Mouse (Mus musculus): ENCODE measurements at regions not wholly inside any gene's neighbourhood (a gene's known extent, or its start where the extent isn't known, plus 50 kb on each side); places are given as distances from the start of the nearest gene placed in this dataset.

DNA sequence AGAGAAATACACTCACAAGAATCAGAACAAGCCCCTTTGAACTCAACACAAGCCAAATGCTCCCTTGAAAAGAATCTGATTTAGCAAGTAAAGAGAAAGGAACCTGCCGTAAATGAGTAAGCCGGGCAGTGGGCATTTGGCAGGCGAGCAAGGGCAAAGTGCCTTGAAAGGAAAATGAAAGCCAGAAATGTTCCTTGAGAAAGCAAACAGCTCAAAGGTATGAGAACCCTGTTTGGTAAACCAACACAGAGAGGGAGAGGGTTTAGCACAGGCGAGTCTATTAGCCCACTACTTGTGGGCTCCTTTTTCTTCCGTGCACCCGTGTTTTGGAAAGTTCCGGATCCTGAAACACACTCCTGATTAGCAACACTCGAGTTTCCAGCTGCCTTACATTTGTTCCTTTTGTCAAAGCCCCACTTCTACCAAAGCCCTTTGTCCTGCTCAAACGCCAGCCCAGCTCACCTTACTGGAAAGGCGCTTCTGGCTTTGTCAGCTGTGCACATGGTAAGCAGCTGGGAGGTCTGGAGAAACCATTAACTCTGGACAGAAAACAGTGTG is 197.5 kb upstream of the Smim15 start:
- ATAC-seq (ENCODE audit: extremely low read depth, insufficient number of reproducible peaks, low FRiP score, poor library complexity, severe bottlenecking), result no peak

DNA sequence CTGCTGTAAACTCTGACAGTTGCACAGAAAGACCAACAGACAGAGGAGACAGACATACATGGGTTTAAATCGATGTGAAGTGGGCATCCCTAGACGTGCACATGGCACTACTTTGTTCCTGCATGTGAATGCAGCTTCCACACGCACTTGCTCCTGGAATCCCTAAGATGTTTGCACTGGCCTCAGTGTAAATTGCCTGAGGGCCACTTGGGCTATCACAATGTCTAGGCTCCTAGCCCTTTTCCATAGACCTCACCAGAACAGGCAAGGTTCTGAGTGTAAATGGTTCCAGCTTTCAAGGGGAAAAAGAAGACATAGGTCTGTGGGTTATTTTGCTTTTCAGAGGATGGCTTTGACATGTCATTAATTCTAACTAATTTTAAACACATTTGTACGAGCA is 198.4 kb upstream of the Smim15 start:
- ATAC-seq (ENCODE audit: extremely low read depth, insufficient number of reproducible peaks, low FRiP score, poor library complexity, severe bottlenecking), result no peak

DNA sequence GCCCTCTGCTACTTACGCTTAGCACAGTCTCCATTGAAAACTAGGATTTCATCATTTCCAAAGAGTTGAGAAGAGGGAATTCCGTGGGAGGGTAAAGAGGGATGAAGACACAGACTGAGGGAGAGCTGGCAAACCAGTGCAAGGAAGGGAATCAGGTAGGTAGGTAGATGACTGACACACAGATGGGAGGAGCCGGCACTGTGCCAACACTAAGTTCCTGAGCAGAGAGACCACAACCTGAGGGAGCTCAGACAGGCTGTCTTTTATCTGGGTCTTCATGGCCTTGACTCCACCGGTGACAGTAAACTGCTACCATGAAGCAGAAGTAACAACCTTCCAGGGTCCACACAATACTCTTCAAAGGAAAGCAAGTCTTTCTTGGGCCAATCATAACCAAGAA is 200.2 kb upstream of the Smim15 start:
- no peak for ATAC-seq (ENCODE audit: extremely low read depth, insufficient number of reproducible peaks, low FRiP score, poor library complexity, severe bottlenecking)

DNA sequence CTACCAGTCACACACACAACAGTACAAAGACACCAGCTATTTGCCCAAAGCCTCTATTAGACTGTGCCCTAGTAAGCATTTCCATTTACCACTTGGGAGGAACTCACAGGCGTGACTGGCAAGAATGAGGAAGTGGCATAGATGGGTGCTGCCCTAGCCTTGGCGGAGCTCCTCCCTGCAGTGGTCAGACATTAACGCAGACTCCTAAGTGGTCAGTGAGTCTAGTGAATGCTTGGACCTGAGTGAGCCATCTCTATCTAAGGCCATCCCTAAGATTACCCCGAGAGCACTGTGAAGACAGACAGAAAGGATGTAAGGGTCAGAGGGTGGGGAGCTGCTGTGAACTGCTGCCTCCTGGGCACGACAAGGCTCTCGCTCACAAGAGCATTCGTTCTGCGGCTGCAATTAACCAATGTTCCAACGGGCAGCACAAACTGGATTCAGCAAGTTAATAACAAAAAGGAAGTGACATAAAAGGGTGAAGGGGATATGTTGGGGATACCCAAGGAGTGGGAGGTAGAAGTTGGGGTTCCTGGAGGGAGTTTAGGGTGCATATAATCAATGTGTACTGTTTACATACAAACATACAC is 206.0 kb upstream of the Smim15 start:
- peak; percentile 93 for ATAC-seq (ENCODE audit: extremely low read depth, insufficient number of reproducible peaks, low FRiP score, poor library complexity, severe bottlenecking)

DNA sequence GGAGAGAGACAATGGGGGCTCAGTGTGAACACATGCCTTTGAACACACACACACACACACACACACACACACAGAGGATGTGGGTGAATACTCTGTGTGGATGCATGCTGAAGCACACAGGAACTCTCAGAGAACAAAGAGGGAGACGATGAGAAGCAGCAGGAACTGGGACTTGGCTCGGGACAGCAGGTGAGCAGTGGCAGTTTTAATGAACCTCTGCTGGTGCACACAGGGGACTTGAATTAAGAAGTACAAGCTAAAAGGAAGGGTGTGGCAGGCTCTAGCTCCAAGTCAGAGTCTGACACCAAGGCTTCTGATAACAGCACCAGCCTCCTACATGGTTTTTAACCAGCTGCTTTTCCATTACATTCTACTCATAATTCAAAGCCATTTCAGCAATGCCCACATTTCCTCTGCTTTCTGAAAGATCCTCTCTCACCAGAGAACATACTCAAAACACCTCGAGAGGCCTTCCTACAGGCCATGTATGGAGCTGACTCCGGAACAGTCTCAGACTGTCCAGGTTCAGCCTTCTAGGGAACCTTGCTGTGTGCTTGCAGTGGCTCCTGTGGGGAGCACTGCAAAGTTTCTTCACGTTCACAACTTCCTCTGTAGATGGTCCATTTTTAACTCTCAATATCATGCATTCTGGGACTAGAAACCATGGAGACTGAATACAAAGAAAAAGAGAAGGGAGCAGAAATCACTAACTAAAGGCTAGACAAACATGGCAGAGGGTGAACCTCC is 206.9 kb upstream of the Smim15 start:
- ATAC-seq (ENCODE audit: extremely low read depth, insufficient number of reproducible peaks, low FRiP score, poor library complexity, severe bottlenecking), result peak; percentile 37; the same call in 1 of the 2 replicates

DNA sequence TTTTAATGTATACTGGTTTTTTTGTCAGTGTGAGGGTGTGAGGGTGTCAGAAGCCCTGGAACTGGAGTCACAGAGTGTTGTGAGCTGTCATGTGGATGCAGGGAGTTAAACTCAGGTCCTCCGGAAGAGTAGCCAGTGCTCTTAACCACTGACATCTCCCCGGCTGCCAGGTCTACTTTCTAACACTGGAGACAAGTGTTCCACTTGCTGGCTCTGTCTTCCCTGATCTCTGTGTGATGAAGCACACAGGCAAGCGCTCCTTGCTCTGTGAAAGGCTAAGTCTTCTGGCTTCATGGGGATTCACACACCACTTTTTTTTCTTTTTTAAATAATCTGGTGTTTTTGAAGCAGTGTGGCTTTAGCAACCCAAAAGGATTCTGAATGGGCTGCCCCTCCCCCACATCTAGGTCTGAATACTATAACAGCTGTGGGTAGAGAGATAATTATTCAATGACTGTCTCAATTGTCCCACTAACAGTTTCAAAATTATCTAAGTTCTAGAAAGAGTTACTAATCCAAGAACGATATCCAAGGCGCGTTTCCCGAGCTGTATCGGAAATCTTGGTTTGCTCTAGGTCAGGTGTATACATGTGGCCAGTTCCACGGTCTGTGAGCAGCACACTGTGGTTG is 208.4 kb upstream of the Smim15 start:
- no peak for ATAC-seq (ENCODE audit: extremely low read depth, insufficient number of reproducible peaks, low FRiP score, poor library complexity, severe bottlenecking)

DNA sequence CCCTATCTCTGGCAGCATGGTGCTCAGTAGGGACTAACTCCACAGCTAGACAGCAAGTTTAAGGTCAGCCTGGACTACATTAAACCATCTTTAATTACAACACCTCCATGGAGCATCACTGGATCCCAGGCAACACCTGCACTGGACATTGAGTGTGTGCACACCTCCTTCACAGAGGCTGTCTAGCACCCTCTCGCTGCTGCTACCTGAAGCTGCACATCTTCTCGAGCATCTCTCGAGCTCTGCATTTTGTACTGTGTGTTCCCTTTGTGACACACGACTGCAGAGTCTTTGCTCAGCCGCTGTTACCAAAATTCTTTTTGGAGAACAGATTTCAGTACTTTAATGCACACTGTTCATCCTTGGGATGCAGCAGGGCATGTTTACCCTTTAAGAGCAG is 212.2 kb upstream of the Smim15 start:
- ATAC-seq (ENCODE audit: extremely low read depth, insufficient number of reproducible peaks, low FRiP score, poor library complexity, severe bottlenecking), result no peak

DNA sequence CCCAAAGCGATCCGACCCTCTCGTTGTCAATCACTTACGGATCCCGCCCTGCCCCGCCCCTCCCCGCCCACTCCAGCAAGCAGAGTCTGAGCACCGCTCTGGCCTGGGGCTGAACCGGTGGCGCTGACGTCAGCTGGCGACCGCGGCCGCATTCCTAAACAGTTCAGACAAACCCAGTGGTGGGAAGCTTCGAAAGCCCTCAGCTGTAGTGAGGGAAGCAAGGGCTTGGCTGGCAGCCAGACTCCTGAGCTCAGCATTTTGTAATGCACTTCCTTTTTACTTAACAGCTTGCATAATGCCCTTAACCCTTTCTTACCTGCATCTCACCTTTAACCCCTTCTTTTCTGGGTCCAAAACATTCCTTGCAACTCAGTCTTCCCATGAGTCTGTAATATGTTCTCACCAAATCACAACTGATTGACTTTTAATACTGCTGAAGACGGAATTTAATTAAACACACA is 213.0 kb upstream of the Smim15 start:
- peak; percentile 99 for ATAC-seq (ENCODE audit: extremely low read depth, insufficient number of reproducible peaks, low FRiP score, poor library complexity, severe bottlenecking)

DNA sequence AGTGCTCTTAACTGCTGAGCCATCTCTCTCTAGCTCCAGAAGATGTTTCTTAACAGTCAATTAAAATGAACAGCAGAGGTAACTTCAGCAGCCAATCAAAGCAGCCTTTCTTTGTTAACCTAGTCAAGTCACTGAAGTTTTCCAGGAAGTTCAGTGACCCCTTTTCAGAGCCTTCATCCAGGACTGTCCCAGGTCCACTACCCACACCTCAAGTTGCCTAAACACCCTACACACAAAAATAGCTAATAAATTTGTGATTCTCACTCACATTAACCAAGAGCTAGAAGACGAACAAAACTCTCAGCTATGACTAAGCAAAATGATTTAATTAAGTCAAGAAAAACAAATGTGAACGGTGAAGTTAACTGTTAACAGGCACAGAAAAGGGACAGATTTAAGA is 214.0 kb upstream of the Smim15 start:
- no peak for ATAC-seq (ENCODE audit: extremely low read depth, insufficient number of reproducible peaks, low FRiP score, poor library complexity, severe bottlenecking)

DNA sequence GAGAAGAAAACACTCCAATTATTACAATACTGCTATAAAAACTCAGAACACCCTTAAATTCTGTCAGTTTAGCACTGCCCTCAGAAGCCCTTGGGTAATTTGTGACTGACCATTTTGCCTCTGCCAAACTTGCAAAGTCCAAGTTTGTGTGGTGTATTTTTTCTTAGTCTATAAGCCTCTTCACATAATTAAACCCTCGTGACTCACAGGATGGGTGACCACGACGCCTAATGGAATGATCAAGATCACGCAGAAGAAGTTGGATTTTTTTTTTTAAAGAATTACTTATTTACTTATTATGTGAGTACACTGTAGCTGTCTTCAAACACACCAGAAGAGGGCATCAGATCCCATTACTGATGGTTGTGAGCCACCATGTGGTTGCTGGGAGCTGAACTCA is 214.4 kb upstream of the Smim15 start:
- no peak for ATAC-seq (ENCODE audit: extremely low read depth, insufficient number of reproducible peaks, low FRiP score, poor library complexity, severe bottlenecking)

DNA sequence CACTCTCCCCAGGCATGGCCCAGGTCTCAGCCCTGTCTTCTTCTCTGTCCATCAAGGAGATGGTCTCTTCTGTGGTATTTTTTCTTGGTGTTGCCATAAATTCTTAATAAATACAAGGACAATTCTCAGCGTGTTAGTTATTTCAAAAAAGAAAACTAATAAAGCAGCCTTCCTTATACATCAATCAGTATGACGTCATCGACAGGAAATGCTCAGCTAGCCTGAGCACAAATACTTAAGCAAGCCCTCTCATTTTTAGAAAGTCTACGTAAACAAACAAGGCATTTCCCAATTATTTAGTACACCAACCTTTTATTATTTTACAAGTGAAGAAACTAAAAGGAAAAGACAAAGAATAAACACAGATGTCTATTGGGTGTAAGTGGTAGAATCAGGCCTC is 218.6 kb upstream of the Smim15 start:
- ATAC-seq (ENCODE audit: extremely low read depth, insufficient number of reproducible peaks, low FRiP score, poor library complexity, severe bottlenecking), result no peak

DNA sequence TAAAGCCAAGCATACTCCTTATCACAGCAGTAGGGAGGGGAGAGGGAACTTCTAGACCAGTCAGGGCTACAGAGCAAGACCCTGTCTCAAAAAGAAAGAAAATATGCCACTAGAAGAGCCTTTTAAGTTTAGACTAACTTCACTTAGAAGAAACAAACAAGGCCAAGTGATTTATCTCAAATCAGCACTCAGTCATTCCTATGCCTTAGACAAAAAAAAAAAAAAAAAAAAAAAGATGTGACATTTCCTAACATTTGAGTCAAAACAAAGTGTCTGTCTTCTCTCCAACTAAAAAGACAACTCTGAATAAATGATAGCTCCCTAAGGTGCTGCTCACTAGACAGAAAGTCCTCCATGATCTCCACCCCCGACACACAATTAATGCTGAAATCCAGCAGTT is 220.9 kb upstream of the Smim15 start:
- no peak for ATAC-seq (ENCODE audit: extremely low read depth, insufficient number of reproducible peaks, low FRiP score, poor library complexity, severe bottlenecking)

DNA sequence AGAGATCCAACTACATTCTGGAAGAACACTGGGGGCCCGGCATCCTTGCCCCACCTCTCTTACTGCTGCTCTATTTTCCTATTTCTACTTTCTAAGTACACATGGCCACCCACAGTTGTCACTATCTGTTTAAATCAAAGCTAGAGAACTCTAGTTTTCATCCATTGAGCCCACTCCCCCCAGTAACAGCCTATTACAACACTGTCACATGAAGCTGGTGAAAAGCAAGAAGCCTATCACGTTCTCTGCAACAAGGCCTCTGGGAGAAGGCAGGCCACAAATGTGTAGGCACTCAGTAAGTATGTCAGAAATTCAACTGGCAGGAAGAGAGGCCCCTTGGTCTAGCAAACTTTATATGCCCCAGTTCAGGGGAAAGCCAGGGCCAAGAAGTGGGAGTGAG is 222.0 kb upstream of the Smim15 start:
- no peak for ATAC-seq (ENCODE audit: extremely low read depth, insufficient number of reproducible peaks, low FRiP score, poor library complexity, severe bottlenecking)

DNA sequence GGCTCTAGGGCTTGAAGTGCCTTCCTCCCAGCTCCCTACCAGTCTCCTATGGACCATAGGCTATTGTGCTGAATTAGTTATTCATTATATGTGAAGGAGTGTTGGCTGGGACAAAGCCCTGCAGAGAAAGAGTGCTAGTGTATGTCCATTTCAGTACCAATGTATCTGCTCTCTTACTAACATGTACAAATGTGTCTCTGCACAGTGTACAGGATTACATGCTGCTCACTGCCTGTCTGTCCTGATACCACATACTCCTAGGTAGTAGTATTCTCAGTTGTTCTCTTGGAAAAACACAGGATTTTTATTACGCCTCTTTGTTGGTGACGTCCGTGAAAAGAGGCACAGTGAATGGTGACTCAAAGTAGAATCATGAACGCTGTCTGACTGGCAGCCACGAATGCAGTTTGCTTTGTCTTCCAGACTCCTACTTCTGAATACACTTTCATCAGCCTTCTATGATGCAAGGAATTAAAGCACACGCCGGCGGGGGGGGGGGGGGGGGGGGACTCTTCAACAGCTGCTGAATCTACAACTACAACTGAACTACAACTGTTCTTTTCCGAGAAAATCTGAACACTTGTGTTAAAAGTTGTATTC is 230.6 kb upstream of the Smim15 start:
- no peak for ATAC-seq (ENCODE audit: extremely low read depth, insufficient number of reproducible peaks, low FRiP score, poor library complexity, severe bottlenecking)

DNA sequence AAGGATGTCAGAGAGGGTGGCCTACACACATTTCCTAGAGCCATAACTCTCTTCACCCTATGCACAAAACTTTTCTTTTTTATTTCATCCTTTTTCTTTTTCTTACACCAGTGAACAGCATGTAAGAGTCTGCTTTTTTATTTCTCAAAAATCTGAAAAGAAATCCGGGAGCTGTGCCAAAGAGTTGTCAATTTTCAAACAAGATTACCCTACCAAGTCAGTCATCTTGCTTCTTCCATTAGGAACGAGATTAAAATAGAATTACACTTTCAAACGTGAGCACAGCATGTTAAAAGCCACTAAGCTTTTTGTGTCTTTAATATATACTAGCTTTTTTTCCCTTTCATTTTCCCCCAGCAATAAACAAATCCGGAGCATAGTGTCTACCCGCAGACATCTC is 232.2 kb upstream of the Smim15 start:
- no peak for ATAC-seq (ENCODE audit: extremely low read depth, insufficient number of reproducible peaks, low FRiP score, poor library complexity, severe bottlenecking)

DNA sequence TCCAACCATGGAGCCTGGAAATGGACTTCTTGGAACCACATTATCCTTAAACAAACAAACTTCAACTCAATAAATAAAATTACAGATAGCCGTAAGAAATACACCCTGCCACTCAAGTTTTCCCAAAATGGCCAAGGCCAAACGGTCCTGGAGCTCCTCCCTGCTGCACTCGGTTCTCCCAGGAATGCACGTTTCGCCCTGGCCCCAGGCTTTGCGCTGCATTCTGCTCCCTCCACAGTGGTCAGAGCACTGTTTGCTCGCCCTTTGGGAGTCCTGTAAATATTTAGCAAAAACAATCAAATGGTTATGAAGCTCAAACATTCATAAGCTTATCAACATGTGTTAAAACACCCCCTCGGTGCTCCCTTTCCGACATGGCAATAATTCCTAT is 233.4 kb upstream of the Smim15 start:
- ATAC-seq (ENCODE audit: extremely low read depth, insufficient number of reproducible peaks, low FRiP score, poor library complexity, severe bottlenecking), result no peak

DNA sequence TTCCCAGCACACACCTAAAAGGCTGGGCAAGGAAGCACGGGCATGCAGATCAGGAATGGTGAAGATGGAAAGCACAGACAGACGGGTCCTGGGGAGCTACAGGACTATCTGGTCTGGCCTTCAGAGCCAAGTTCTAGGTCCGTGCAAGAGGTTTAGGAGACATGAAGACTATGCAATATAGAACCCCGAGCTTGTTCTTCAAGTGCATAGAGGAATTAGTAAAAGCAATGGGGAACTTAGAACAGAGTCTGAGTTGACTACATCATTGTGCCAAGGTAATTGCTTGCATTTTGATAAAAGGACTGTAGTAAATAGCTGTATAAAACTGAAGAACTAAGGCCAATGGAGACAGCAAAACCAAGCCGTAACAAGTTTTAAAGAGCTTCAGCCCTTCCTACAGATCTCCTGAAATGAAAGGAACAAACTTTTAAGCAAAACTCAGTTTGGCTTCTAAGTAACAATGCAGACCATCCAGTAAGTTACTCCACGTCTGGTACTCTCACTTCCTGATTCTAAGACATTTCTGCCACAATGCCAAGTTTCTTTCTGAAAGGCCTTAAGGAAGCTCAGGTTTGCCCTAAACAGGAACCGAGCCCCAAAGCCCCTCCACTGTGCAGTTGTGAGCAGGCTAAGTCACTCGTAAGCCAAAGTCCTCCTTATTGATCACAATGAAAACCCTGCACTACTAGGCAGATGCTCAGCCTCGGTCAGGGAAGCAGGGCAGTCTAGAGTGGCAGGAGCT is 234.0 kb upstream of the Smim15 start:
- peak; percentile 41; the same call in 1 of the 2 replicates for ATAC-seq (ENCODE audit: extremely low read depth, insufficient number of reproducible peaks, low FRiP score, poor library complexity, severe bottlenecking)

DNA sequence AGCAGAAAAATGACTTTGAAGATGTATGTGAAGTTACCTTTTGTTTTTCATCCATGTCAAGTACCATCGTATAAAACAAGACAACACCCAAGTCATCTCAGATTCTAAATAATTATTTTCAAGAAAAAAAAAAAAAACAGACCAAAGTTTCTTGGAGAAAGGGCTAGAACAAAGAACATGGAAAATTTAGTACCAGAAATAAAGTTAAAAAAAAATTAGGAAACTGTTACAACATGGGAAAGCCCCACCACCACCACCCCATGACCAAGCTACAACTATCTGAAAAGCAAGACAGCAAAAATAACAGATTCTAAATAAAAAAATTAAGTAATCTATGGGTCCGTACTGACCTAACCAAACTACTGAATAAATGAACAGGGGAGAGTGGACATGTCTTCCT is 235.3 kb upstream of the Smim15 start:
- no peak for ATAC-seq (ENCODE audit: extremely low read depth, insufficient number of reproducible peaks, low FRiP score, poor library complexity, severe bottlenecking)

DNA sequence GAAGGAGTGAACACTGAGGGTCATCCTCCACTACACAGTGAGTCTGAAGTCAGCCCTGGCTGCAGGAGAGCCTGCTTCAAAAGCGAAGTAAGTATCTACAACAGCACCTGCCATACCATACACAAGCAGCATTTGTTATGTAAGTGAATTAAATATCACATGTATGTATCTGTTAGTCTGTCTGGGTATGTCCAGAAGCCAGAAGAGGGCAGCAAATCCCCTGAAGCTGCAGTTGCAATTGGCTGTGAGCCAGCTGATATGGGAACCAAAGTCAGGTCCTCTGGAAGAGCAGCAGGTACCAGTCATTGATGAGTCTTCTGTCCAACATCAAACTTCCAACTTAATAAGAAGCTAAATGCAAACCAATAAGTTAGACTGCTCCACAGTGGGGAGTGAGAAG is 239.8 kb upstream of the Smim15 start:
- ATAC-seq (ENCODE audit: extremely low read depth, insufficient number of reproducible peaks, low FRiP score, poor library complexity, severe bottlenecking), result no peak

Measured in neutrophil, adult 5-6 weeks (primary cell).